Mouse (Mus musculus) adrenal gland, postnatal 25 days (tissue): ENCODE measurements around the gene Themis2. TPM values are rescaled to one million over a fixed set of nuclear protein-coding genes. Genes with fewer than 3 reads are reported as not detected.
A peak's percentile ranks its signal among the peaks of the same experiment; 100 is the strongest.
"Not testable (repeated sequence)": the region's sequence is repeated elsewhere in the genome, so short reads cannot be mapped to it uniquely, and the experiment has no call there.

Experiments used
- DNase-seq: peaks from one replicate; pipeline ENCODE4 v3.0.0; 2021; ENCODE audit warnings: mixed read lengths
- total RNA-seq: library from RNA; stranded (reverse); gene quantifications from 2 replicates; pipeline ENCODE4 v1.2.3, GENCODE M21; 2021

Gene Themis2
- total RNA-seq, 1 experiment from 2014 or later: 1.4 TPM

DNA sequence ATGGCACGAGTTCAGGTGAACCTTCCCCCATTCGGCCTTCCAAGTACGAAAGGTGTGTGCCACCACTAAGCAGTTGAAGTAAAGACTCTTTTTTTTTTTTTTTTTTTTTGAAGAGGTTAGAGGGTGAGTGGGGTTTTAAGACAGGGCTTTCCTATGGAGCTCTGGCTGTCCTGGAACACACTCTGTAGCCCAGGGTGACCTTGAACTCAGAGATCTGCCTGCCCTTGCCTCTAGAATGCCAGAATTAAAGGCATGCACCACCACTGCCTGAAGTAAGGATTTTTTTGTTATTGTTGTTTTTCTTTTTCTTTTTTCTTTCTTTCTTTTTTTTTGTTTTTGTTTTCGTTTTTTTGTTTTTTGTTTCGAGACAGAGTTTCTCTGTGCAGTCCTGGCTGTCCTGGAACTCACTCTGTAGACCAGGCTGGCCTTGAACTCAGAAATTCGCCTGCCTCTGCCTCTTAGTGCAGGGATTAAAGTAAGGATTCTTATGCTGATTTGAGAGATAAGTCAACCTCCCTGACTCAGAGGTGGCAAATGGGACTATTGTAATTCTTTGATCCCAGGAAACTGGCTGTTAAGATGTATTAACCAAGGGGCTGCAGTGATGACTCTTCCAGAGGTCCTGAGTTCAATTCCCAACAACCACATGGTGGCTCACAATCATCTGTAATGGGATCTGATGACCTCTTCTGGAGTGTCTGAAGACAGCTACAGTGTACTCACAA is 46.8 kb downstream of the Themis2 start:
- no peak for DNase-seq

DNA sequence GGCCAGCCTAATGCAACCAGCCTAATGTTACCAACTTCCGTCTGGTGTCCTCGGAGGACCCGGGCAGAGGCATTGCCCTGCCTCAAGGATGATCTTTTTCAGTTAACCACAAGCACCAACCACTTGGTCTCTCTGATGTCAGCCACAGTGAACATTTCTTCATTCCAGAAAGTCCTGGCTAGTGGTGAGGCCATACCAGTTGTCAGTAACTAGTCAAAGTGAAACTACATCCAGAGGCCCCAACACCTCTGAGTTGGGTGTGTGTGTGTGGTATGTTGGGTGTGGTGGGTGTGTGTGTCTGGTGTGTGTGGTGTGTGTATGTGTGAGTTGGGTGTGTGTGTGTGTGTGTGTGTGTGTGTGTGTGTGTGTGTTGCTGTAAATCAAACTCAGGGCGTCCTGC is 47.4 kb downstream of the Themis2 start:
- no peak for DNase-seq

DNA sequence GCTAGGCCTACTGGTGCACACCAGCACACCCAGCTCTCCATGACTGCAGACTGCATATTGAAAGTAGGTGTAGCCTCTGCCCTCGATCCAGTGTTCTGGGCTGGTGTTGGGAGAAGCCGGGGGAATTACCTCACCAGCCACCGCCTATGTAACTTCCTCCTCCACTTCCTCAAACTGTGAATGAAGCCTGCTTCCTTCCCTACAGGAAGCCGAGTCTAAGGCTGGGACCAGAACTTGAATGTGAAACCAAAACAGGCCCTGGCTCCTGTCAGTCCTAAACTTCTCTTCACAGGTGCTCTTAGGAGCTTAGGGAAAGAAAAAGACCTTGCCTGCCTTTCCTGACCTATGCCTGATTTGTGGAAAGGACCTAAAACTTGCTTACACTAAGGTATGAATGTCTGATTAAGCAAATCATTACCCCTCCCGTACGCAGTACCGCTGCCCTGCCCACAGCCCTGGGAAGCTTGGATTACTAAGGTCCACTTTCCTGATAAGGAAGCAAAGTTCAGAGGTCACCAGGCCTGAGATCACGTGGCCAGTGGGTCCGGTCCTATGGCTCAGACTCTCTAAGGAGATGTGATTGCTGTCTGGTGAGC is 48.4 kb downstream of the Themis2 start:
- no peak for DNase-seq

DNA sequence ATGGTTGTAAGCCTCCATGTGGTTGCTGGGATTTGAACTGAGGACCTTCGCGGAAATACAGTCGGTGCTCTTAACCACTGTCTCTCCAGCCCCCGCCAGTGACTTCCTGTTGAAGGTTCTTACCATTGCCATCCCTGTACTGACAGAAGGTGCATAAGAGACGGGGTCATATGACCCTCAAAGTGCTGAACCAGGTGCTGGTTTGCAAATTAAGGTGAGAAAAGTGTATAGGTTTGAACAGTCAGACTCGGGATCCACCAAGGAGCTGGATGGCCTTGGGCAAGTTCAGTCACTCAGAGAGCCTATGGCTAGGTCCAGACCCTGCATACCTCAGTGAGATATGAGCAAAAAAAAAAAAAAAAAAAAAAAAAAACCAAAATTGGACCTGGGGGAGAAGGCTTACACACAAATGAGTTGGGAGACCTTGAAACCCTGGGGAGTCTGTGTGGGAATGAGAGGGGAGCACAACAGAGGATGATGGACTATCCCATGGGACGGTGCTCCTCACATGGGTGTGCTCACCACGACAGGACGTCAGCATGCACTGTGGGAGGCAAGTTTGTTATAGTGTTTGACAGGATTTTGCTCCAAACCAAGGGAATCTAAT is 49.2 kb downstream of the Themis2 start:
- no peak for DNase-seq

DNA sequence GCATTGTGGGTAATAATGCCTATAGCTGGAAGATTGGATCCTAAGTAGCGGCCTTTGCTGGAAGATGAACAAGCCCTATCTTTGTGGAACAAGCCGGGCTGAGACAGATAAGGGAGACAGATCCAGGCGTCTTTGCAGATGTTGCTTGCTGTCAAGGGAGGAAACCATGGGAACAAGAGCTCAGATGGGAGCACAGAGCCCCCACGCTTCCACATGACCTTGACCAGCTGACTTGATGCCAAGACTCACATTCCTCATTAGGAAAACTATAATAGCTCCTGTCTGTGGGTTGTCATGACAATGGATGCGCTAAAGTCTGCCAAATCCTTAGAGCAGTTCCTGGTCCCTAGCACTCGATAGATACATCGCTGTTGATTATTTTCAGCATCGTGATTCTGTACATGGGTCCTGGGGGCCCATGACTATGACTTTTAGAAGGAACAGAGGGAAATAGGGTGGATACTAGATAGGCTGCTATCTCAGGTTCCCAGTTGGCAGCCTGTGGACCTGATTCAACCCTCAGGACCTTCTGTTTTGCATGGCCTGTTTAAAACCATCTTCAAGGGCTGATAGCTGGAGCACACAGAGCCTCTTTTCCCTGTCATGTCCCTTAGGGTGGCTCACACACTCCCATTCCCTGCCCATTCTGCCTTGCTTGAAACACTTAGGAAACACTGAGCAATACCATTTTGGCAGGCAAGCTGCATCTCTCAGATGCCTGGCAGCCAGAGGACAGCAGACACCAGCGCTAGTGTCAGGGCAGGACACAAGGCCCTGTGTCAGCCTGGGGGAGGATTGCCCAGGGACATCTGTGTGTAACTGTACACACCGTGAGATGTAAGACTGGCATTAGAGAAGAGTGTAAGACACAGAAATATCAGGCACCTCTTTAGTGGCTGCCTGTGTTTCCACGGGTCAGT is 51.9 kb downstream of the Themis2 start:
- DNase-seq: no peak

DNA sequence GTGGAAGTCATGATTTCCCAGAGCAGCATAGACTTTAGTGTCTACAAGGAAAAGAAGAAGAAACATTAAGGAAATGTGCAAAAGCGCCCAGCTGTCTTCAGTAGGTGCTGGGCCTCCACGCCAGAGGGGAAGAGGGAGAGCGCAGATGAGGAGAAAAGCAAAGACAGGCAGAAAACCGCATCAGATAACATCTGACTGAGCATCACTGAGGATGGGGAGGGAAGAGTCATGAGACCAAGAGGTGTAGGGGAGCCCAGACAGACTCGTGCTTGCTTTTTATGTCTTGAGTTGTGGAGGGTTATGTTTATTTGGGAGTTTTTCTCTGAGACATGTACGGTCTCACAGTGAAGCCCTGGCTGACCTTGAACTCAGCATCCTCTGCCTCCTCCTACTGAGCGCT is 54.7 kb downstream of the Themis2 start:
- DNase-seq: no peak

DNA sequence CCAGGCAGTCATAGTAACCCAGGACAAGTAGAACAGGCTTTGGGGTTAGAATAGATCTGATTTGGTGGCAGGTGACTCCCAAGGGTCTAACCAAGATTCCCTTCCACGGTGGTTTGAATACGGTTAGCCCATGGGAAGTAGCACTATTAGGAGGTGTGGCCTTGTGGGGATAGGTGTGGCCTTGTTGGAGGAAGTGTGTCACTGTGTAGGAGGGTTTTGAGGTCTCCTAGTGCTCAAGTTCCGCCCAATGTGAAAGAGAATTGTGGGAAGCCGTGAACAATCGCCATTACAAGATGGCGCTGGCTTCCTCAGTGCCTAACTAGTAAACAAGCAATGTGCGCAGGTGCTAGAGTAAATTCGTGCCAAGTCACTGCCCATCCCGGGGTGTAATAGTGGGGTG is 59.0 kb downstream of the Themis2 start:
- not testable (repeated sequence) for DNase-seq

DNA sequence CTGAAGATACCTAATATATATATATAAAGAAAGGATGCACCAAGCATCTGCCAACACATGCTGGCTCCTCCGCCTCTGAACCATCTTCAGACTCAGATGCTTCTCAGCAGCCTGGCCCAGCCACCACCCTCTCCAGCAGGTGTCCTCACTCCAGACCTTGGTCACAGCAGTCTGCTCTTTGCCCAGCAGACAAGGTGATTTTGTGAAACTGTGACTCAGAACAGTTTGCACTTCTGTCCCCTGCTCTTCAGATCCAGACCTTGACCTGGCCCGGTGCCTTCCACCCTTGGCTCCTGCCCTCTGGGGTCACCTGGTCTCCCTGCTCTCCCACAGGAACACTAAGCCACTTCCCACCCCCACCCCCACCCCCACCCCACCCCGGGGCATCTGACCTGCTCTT is 60.3 kb downstream of the Themis2 start:
- no peak for DNase-seq

DNA sequence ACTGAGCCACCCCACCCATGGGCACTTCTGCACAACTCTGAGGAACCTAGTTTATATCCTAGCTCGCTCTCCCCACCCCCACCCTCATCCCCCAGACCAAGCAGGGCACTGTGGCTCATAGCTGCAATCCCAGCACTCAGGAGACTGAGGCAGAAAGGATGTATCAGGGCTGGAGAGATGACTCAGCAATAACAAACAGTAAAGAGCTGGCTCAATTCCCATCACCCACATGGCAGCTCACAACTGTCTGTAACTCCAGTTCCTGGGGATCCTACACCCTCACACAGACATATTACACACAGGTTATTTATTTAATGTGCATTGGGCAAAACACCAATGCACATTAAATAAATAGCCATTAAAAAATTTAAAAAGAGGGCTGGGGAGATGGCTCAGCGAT is 60.8 kb downstream of the Themis2 start:
- no peak for DNase-seq

DNA sequence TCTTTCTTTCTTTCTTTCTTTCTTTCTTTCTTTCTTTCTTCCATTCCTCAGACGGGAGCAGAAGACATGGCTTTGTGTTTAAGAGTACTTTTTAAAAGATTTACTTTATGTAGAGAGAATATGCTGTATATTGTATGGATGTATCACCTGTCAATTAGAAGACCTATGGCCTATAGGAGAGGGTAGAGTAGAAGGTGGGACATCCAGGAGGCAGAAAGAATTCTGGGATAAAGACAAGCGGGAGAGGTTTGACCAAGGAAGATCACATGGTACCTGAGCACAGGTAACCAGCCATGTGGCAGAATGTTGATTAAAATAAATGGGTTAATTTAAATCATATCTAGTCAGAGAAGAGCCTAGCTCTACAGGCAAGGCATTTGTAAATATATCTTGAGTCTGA is 61.4 kb downstream of the Themis2 start:
- no peak for DNase-seq

DNA sequence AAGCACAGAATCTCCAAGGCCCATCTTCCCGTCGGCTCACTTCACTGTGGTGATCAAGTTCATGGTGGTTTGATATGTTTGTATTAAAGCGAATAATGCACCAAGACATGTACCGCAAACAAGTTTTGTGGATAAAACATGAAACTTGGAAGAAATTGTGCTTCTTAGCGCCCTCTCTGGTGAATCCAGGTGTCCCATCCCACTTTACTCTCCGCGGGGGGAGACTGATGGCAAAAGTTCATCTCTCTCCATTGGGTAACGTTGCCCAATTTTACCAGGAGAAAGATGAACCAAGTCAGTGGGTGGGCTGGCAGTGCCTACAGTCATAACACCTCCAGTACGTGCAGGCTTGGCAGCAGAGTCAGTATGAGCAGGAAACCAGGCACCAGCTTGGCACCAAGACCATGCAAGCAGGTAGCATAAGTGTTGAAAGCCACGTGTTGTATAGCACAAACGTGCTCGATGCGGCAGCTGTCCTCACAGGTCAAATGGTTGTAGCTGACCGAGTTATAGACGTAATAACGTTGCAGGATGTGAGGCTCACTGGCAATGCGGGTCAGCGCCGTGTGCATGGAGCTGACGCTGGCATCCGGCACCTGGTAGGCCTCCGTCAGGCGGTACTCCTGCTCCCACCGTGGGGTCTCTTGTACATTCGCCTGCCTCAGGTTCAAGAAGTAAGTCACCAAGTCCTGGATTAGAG is 63.0 kb downstream of the Themis2 start:
- no peak for DNase-seq

DNA sequence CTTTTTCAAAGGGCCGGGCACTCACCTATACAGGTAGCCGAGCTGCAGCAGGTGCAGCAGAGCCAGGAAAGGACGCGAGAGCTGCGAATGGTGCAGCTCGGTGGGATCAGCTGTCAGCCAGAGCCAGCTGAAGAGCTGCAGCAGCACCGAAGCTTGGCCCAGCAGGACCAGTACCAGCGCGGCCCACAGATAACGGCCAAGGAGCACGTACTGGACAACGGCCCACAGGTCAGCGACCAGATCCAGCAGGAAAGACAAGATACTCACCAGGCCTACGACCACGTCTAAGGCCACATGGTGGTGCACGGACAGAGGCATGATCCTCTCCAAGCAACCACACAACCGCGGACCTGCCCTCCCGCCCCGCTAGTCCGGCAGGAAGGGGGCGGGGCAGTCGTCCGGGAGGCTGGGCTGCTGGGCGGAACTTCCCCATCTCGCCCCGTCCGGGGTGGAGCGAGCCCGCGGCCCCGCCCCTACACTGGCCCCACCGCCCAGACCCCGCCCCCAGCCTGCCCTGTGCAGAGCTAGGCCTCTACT is 64.0 kb downstream of the Themis2 start, which contains the start of gene Xkr8:
Gene Xkr8, minus strand, starts transcription at position 399 of the 537 bp plus-strand sequence.
- peak; percentile 97 for DNase-seq

Other genes with a start within 250 kb of the Themis2 start
- gene Ptafr, start 232.3 kb downstream of the Themis2 start, total RNA-seq: 0.76 and 0.97 TPM in 2 replicates
- 22.4 and 28.8 TPM in 2 replicates for gene Eya3, start 157.4 kb downstream of the Themis2 start, total RNA-seq
- 7.2 and 10.1 TPM in 2 replicates for gene Xkr8, start 63.8 kb downstream of the Themis2 start, total RNA-seq
- gene Smpdl3b, start 39.1 kb downstream of the Themis2 start, total RNA-seq: 35.5 and 35.9 TPM in 2 replicates
- gene Rpa2, start 28.1 kb downstream of the Themis2 start, total RNA-seq: 17.7 and 19.4 TPM in 2 replicates
- 46.7 and 51.5 TPM in 2 replicates for gene Ppp1r8, start 46.8 kb upstream of the Themis2 start, total RNA-seq
- 56.4 and 57.6 TPM in 2 replicates for gene Stx12, start 88.1 kb upstream of the Themis2 start, total RNA-seq
- gene Fam76a, start 126.2 kb upstream of the Themis2 start, total RNA-seq: 35.3 and 36.6 TPM in 2 replicates
- 0.33 TPM in 1 of 2 replicates, not detected in the other for gene Fgr, start 177.7 kb upstream of the Themis2 start, total RNA-seq
- 91.4 and 96.4 TPM in 2 replicates for gene Ahdc1, start 214.9 kb upstream of the Themis2 start, total RNA-seq